Mouse (Mus musculus) left cerebral cortex, adult 8-10 months (tissue): ENCODE results near the gene Mical3. TPM values are rescaled to one million over a fixed set of nuclear protein-coding genes. Genes with fewer than 3 reads are reported as not detected.

Source experiments
- DNase-seq, 2 experiments: peaks; one replicate each; pipeline ENCODE4 v3.0.0; 2022; ENCODE audit warnings: low spot score in 2 of 2
- total RNA-seq, 4 experiments: library from RNA; stranded (reverse); gene quantifications; 2 replicates each; pipeline ENCODE4 v1.2.4; 2022

Gene Mical3
- total RNA-seq, 4 experiments from 2014 or later, result 105 to 113 (median 110) TPM

DNA sequence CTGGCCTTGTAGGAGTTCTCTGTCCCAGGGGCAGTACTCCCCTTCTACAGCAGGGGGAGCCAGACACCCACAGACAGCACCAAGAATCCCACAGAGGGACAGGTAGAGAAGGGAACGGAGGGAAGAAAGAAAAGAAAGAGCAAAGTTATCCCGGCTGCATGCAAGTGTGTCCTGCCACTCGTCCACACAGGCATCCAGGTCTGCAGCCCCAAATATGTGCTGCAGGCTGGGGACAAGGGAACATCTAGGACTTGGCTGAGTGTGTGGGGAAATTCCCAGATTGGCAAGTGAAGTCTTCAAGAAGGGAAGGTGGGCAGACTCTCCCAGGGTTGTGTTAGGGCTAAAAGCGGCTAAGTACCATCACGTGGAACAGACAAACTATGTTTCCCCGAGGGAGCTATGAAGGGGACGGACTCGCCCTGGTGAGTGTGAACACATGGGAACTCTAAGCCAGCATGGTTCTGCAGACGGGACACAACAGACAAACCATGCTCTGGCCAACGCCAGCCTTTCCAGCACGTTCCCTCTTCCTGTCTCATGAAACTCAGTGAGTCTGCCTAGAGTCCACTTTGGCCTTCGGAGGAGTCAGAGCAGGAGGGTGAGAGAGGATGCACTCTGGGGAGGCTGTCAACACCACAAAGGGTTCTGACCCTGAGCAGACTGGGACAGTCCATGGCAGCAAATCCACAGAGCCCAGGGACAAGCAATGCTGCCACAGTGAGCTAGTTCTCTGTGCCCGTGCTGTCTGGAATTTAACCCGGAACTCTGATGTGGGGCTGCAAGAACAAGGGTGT is 158.8 kb downstream of the Mical3 start:
- DNase-seq, result peak; percentile 65 to 80

GRCm38 (mm10) chr6:120970939-120971796 is 159.6 kb downstream of the Mical3 start:
- DNase-seq, result no peak

DNA sequence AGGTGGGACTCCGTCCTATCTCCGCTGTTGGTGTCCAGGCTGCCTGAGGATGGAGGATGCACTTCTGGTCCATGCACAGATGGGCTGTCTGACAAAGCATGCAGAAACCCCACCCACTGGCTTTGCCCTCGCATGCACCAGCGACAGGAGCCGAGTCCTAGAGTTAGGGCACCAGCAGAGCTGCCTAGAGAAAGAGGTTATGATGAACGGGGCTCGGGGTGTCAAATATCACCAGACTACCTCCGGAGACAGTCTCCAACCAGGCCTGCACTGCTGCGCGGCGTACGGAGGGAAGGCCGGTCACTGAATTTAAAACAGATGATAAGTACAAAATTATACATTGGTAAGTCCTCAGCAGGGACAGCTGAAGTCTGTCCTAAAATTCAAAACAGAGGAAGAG is 165.0 kb downstream of the Mical3 start:
- DNase-seq, result no peak

- no peak for DNase-seq
These were observed 166.6 kb downstream of the Mical3 start for GRCm38 (mm10) chr6:120964179-120964578.

DNA sequence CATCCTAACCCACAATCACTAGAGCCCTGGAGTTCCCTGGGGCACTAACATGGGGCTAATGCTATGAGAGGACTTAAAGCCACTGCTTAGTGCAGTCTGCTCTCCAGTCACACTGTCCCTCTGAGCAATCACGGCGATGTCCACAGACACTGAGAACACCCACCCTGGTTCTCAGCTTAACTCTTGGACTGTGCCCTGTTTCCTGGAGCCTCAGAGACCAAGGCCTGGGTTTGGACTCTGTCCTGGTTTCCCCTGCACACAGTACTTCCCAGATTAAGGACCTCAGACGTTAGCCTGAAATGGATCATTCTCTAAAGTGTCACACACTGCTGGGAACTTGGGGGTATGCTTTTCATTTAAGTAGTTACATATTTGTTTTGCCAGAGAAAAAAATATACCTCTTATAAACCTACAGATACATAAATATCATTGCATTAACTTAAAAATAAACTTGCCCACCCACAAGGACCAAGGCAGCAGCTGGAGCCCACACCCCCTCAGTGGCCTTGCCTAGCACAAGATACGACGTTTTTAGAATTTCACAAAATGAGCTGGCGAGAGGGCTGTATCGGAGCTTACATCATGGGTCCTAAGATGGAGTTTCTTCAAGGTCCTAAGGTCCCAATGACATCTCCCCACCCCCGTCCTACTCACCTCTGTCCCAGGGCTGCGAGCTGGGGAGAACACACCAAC is 170.3 kb downstream of the Mical3 start:
- peak in 1 of 2 experiments; percentile 42 for DNase-seq

- DNase-seq, result no peak
These were observed 173.5 kb downstream of the Mical3 start for GRCm38 (mm10) chr6:120957331-120957730.

- no peak for DNase-seq
These were observed 174.3 kb downstream of the Mical3 start for GRCm38 (mm10) chr6:120956259-120957161.

GRCm38 (mm10) chr6:120955215-120955614 is 175.6 kb downstream of the Mical3 start:
- no peak for DNase-seq

DNA sequence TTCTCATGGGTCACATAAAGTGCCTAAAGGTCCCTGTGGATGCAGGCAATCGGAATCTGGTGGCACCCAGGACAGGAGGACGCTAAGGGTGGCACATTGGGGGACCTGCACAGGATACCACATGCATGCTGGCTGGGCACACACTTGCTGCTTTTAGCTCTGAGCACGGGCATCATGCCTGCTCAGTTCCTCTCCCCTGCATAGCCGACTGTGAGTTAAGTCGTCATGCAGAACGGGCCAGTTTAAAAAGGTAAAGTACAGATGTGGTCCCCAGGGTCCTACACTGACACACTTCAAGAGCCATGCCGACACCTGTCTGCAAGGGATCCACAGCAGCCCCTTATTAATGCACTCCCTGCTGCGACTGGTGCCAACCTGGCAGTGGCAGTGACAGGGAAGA is 176.6 kb downstream of the Mical3 start:
- DNase-seq, result no peak

DNA sequence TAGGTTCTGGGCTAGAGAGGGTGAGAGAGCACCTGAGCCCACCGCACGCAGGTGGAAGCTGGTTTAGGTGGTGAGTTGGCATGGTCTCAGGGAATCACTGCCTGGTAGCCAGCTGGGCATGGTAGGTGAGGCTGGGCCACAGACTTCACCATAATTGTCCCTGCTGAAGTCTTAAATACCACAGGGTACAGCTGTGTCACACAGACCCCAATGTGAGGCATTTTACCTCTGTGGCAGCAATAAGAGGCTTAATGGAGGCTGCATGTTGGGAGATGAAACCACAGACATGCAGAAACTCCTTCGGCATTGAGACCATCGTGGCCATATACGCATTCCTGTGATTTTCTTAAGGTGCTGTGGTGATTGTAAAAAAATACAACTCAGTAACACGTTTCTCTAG is 178.3 kb downstream of the Mical3 start:
- DNase-seq, result no peak

GRCm38 (mm10) chr6:120951311-120951710 is 179.5 kb downstream of the Mical3 start:
- DNase-seq, result no peak

GRCm38 (mm10) chr6:120945510-120945909 is 185.3 kb downstream of the Mical3 start:
- DNase-seq, result no peak

GRCm38 (mm10) chr6:120943964-120944363 is 186.8 kb downstream of the Mical3 start:
- no peak for DNase-seq

DNA sequence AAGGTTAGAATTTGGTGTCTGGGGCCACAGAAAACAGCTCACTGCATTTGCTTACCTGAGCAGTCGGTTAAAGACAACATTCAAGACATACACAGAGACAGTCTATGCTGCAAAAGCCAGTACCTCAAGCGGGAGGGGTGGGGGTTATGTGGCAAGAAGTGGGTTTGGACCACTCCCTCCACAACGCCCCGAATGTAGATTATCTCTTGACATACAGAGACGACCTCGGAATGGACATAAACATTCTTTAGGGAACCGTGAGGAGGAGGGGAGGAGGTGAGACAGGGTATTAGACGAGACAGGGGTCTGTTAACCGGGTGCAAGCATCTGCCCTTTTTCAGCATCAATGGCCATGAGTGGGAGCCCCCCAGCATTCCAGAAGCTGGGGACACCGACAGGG is 187.2 kb downstream of the Mical3 start:
- DNase-seq, result no peak

DNA sequence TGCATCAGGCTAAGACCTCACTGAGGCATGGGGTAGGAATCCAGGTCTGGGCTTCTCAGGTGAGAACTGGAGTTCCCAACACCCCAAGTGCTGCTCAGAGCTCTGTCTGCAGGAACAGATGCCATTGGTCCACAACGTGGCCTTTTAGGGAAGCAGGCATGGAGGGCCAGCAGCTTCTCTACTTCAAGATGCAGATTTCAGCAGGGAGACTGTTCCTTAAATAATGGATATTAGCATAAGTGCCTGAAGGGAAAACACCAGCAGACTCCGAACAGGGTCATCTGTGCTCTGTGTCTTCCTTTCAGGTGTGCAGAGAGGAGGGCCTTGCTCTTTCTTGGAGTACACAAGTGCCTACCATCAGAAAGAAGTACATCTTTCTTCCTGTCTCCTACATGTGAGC is 187.7 kb downstream of the Mical3 start:
- DNase-seq, result no peak

GRCm38 (mm10) chr6:120941575-120941974 is 189.2 kb downstream of the Mical3 start:
- peak in 1 of 2 experiments; percentile 39 for DNase-seq

GRCm38 (mm10) chr6:120941084-120941481 is 189.7 kb downstream of the Mical3 start:
- DNase-seq, result no peak

DNA sequence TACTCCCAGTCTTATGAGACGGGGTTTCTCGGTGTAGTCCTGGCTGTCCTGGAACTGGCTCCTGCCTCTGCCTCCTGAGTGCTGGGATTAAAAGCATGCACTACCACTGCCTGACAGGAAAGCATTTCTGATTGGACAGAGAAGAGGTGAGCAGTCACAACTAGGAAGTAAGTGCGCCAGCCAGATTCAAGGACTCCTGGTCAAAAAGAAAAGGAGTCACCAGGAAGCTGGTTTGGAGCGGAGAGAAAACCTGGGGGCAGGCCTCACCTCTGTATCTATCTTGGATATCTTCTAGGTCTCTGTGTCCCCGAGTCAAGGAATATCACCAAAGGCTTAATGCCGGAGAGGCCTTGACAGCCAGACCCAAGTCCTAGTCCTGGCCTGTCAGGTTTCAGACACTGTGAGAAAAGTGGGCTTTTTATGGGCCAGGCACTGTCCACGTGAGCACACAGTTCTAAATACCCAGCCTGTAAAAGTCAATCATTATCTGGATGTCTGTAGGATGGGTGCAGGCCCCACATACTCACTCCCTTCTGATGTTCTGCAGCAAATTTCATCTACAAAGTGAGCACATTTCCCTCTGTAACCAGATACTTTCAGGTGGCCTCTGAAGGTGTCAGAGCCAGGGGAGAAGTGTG is 190.2 kb downstream of the Mical3 start:
- DNase-seq, result no peak

DNA sequence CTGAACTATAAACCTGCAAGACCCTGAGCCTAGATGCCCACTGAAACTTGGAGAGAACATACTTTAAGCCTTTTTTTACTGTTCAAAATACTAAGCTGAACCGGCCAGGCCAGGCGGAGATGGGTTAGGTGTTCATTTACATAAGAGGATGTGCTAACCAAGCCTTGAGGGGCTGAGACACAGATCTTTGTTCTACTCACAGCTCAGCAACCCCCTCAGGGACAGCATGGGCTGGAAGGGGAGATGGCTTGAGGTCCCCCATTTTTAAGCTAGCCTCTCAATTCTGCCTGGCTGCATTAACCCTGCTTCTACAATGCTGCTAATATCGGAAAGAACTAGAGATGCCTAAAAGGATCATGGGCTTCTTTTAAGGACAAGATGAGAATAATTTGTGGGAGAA is 191.0 kb downstream of the Mical3 start:
- DNase-seq, result no peak

GRCm38 (mm10) chr6:120938763-120939450 is 191.9 kb downstream of the Mical3 start:
- no peak for DNase-seq
